Mouse (Mus musculus): ENCODE results near the gene Gm4559. TPM values are rescaled to one million over a fixed set of nuclear protein-coding genes. Genes with fewer than 3 reads are reported as not detected.
A peak's percentile ranks its signal among the peaks of the same experiment; 100 is the strongest.
"Not testable (repeated sequence)": the region's sequence is repeated elsewhere in the genome, so short reads cannot be mapped to it uniquely, and the experiment has no call there.

Gm4559 gene
- not detected for total RNA-seq (2021)

DNA sequence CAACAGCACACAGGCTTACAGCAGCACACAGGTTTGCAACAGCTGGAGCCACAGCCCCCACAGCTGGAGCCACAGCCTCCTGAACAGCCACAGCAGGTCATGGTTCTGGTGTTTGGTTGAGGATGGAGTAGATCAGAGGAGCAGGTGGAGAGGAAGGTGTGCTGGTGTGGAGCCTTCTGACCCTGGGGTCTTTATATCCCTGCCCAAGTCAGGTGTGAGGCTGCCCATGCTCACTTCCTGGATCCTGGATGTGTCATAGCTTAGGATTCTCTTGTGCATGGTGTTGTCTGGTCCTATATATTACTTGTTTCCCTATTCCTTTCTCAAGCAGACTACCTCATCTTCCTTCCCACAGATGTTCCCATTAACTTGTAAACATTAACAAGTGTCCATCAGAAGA lies at the start of gene Gm4559:
Gm4559 (minus strand) TSS at position 101 of the 400 bp plus-strand sequence.
- intact Hi-C loops (cut with DNase I); DNase-seq (ENCODE audit: low spot score): not testable (repeated sequence)

DNA sequence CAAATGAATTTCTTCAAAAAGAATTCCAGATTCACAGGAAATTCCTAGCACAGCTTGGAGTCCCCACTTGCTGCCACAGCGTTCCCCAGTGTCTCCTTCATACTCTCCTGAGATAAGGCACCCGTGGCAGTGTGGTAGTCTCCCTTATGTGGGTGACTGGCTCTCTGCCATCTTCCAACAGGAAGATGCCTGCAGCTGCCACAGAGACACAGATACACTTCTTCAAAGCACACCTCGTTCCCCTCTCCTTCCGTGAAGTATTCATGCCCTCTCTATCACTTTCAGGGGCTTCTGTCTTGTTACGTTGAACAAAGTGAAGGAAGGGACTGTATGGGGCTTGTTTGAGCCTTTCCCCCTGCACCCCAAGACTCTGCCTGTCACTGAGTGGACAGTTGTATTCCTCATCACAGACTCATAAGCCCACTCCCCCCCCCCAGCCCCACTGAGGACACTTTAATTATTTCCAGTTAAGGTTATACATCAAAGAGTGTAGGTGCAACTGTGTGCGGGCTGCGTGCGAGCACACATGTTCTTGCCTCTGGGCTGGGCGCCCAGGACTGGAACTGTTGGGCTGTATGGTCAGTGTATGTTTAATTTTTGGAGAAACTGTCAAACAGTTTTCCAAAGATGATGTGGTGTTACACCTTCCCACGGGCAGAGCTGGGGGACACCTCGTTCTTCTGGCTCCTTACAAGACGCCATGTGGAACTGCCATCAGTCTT lies 49.4 kb upstream of the Gm4559 start:
- DNase-seq (ENCODE audit: low spot score), result no peak
- intact Hi-C loops (cut with DNase I), result no loop called here

DNA sequence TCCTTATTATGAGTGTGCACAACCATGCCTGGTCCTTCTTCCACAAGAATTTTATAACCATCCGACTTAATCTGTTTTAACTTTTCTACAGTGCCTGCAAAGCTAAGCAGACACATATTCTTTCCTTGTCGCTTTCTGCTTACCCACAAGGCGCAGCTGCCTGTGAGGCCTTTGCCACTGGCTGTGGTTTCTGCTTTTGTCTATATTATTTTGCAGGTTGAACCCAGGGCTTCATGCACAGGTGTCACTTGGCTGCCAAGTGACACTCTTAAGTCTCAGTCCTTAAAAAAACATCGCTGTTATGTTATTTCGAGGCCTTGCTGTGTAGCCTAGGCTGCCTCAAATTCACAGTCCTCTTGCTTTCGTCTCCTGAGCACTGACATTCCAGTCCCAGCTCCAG lies 48.5 kb upstream of the Gm4559 start:
- intact Hi-C loops (cut with DNase I), result no loop called here

DNA sequence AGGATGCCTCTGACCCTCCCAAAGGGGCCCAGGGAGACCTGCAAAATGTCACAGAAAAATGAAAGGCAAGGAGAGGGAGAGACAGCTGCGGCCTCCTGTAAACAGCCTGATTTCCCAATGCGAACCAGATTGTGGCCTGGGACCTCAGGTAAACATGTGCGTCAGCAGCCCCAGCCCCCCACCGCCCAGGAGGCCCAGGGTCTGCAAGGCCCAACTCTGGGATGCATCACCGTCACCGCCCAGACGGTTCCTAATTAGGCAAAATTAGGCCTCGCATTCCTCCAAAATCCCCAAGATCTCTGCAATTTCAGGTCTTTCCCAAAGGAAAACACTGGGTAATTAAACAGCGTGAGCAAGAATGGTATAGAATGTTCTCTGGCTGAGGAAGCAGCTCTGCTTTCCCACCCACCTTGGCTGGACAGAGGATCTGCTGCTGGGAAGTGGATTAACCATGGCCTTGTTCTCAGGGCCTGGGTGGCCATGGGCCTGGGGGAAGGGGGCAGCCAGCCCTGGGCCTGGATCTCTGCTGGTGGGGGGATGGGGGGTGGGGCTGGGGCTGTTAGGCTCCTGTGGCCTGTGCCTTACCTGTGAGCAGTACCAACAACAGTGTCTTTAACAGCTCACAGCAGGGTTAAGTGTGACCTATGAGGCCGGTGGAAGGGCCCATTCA lies 47.6 kb upstream of the Gm4559 start:
- DNase-seq (ENCODE audit: low spot score); intact Hi-C loops (cut with DNase I): not testable (repeated sequence)

More for the DNA sequence above, 48.5 kb upstream of the Gm4559 start:
- DNase-seq (ENCODE audit: low spot score), result no peak

DNA sequence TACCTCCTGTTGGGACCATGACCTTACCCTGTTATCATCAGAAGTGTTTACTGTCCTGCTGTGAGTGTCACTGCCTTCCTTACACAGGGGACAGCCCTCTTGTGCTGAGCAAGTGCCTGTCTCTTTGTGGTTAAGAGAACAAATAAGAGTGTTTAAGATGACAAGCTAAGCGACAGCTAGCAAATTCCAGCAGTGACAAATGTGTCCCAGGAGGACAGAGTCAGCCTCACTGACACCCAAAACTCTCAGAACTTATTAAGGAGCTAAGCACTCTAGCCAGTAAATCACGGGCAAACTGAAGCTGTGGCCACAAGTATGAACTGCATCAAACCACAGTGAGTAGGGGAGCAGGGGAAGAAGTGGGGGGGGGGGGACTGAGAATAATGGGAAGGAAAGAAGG lies 46.7 kb upstream of the Gm4559 start:
- DNase-seq (ENCODE audit: low spot score), result no peak
- intact Hi-C loops (cut with DNase I), result no loop called here

DNA sequence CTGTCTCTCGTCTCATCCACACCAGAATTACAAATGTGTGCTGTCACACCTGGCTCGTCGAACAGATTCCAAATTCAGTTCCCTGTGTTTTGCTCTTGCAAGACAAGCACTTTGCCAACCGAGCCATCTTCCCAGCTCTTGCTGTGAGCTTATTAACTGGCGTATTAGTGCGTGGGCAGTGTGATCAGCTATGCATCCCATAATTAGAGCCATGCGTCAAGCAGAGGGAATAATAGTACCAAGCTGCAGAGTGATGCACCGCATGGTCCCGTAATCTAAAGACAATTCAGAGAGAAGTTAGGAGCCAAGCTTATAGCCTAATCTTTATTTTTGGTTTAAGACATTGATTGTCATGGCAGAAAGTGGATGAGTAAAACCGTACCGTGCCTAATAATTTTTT lies 45.0 kb upstream of the Gm4559 start:
- no peak for DNase-seq (ENCODE audit: low spot score)
- intact Hi-C loops (cut with DNase I), result loop anchor here (5.0 kb wide), 2 partner anchors 118 to 178 kb away; partner anchors contain the start of gene Tnnt3

DNA sequence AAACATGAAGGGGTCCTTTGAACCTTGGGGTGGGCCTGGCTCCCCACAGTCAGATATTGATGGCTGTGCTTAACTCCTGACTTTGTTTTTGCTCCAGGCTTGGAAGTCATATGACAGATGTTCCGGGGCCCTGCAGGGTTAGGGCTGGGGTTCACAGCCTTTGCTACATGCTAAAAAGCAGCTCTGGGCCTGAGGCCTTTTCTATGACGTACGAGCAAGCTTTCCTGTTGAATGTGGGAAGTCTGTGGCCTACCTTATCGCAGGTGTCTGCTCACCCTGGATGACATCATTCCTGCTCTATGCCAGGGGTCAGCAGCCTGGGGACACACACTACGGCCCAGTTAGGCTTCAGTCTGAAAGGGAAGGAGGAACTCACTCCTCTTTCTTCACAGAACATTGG lies 43.1 kb upstream of the Gm4559 start:
- intact Hi-C loops (cut with DNase I), result loop anchor here (2.0 to 5.0 kb wide), 3 partner anchors 120 to 360 kb away; partner anchors contain the start of gene Tnnt3
- no peak for DNase-seq (ENCODE audit: low spot score)

DNA sequence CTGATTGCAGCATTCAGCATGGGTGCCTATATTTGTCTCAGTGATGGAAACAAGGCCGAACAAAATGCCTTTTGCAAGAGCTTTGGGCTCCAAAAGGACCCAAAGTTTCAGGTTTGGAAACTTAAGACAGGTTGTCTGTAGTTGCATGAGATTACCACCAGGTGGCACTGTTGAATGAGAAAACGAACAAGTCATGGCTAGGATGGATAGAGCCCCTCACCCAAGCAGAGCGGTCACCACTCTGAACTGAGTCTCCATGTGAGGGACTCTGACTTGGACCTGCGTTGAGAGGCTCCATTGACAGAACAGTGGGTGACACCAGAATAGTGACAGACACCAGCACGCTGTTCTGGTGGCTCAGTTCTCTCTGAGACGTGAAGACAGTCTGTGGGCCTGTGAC lies 42.4 kb upstream of the Gm4559 start:
- DNase-seq (ENCODE audit: low spot score), result no peak
- intact Hi-C loops (cut with DNase I), result loop anchor here (1.0 to 5.0 kb wide), 5 partner anchors 17 to 360 kb away; partner anchors contain the start of gene Tnnt3

DNA sequence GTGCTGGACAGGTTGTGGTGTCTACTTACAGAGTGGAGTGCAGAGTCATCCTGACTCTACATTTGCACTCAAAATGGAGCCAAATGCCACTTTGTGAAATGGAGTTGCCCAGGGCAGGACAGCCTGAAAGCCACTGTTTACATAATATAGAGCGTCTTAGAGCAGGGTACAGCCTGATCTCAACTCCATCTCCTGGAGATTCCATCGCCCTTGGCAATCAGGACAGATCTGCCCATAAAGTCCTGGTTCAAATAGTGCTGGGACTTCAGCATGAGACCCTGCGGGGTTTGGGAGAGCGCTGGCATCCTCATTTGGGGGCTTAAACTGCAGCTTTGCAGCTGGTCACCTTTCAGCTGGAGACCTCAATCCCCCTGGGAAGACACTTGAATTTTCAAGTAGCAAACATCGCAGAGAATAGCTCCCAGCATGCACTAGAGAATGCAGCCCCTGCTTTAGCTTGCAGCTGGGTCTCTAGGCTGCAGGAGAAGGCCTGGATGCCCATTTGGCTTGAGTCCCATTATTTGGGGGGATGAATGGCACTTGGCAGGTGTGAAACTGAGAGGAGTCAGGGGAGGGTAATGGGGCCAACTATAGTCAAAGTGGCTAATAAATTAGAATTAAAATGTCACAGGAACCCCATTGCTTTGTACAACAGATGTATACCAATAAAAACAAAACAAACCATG lies 40.6 kb upstream of the Gm4559 start:
- intact Hi-C loops (cut with DNase I), result loop anchor here (5.0 kb wide), 2 partner anchors 123 to 183 kb away; partner anchors contain the start of gene Tnnt3
- DNase-seq (ENCODE audit: low spot score), result no peak

DNA sequence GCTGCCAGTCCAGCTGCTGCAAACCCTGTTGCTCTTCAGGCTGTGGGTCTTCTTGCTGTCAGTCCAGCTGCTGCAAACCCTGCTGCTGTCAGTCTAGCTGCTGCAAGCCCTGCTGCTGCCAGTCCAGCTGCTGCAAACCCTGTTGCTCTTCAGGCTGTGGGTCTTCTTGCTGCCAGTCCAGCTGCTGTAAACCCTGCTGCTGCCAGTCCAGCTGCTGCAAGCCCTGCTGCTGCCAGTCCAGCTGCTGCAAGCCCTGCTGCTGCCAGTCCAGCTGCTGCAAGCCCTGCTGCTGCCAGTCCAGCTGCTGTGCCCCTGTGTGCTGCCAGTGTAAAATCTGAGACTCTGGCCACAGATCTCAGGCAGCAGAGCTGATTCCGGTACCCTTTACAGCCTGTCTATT lies 29.8 kb upstream of the Gm4559 start:
- DNase-seq (ENCODE audit: low spot score); intact Hi-C loops (cut with DNase I): not testable (repeated sequence)

DNA sequence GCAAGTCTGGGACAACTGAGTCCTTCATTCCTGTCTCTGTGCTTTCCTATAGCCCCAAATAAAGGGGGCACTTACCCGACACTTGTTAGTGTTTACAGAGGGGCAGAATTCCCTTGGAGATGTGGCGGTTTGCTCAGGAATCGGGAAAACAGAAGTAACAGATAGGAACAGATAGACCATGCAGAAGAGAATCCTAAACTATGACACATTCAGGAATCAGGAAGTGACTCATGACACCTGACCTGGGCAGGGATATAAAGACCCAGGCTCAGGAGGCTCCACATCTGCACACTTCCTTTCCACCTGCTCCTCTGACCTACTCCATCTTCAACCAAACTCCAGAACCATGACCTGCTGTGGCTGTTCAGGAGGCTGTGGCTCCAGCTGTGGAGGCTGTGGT lies 29.1 kb upstream of the Gm4559 start, which contains the start of gene Krtap5-4:
Krtap5-4 (plus strand) TSS at position 301 of the 400 bp plus-strand sequence.
- intact Hi-C loops (cut with DNase I), result no loop called here

DNA sequence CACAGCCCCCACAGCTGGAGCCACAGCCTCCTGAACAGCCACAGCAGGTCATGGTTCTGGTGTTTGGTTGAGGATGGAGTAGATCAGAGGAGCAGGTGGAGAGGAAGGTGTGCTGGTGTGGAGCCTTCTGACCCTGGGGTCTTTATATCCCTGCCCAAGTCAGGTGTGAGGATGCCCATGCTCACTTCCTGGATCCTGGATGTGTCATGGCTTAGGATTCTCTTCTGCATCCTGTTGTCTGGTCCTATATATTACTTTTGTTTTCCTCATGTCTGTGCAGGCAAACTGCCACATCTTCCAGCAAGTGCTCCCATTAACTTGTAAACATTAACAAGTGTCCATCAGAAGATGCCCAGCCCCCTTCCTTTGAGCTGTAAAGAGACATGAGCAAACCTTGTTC lies 22.9 kb upstream of the Gm4559 start, which contains the start of gene Krtap5-1:
Krtap5-1 (minus strand) TSS at position 101 of the 400 bp plus-strand sequence.
- DNase-seq (ENCODE audit: low spot score); intact Hi-C loops (cut with DNase I): not testable (repeated sequence)

More for the DNA sequence above, 29.1 kb upstream of the Gm4559 start, which contains the start of gene Krtap5-4:
- no peak for DNase-seq (ENCODE audit: low spot score)

DNA sequence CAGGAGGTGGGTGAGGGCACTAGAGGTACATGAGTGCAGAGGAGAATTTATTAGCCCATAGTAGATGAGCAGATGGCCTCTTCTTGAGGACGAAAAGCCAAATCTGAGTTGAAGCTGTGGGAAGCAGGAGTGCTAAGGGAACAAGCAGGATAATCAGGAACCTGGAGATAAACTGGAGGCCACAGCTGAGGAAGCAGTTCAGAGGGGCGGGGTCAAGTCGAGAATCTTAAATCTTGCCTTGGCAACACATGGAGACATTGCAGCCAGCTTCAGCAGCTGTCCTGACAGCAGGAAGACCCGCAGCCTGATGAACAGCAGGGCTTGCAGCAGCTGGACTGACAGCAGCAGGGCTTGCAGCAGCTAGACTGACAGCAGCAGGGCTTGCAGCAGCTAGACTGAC lies 21.9 kb upstream of the Gm4559 start:
- intact Hi-C loops (cut with DNase I); DNase-seq (ENCODE audit: low spot score): not testable (repeated sequence)

DNA sequence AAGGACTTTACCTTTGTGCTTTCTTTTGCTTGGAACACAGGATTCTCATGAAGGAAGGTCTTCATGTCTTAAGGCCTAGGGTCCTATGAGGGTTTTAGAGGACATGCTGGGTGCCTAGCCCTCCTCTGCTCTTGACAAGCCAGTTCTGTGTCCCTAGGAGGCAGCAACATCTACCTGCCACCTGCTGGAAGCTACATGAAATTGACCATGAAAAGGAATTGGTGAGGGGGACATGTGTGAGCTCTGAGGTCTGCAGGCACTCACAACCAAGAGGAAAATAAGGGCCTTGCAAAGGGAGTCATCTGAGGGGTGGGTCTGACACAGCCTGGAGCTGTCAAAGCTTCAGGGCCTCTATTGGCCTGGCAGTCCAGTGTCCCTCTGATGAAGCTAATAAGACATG lies 21.3 kb upstream of the Gm4559 start:
- no peak for DNase-seq (ENCODE audit: low spot score)
- intact Hi-C loops (cut with DNase I), result no loop called here

DNA sequence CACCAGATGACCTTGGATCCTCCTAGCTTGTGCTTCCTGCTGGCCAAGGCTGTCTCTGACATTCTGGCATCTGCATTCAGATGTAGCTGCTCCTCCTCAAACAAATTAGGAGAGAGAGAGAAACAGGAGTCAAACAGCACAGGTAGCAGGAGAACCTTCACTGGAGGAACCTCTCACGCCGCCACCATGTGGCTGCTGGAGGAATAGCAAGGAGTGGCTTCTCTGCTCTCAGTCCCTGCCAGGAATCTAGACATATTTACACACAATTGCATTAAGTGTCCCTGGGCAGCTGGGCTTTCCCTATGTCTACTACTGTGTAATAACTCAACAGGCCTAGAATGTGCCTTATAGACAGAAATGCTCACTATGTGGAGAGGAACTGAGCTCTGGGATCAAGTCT lies 19.7 kb upstream of the Gm4559 start:
- intact Hi-C loops (cut with DNase I), result loop anchor here (1.0 kb wide), 1 partner anchor 16 kb away; no protein-coding TSS in a partner anchor
- DNase-seq (ENCODE audit: low spot score), result not testable (repeated sequence)

DNA sequence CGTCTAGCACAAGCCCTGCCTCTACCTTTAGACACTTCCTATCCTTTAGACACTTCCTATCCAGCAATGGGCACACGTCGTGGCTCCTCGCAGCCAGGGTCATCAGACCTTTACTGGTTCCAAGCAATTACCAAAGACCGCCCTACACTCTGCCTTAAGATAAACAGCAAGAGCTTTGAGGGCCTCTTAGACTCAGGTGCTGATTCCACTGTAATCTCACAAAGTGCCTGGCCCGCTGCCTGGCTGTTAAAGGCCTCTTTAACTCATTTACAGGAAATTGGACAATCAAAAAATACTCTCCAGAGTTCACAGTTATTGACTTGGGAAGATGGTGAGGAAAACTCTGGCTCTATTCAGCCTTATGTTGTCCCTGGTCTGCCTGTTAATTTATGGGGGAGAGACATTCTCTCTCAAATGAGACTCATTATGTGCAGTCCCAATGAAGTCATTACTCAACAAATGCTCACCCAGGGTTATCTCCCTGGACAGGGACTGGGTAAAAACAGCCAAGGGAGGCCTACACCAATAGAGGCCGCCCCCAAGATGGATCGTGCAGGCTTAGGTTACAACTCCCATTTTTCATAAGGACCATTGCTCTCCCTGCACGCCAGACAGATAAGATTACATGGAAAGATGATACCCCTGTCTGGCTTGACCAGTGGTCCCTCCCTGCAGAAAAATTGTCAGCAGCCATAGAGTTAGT lies 11.9 kb upstream of the Gm4559 start:
- not testable (repeated sequence) for DNase-seq (ENCODE audit: low spot score)
- intact Hi-C loops (cut with DNase I), result loop anchor here (10.0 kb wide), 1 partner anchor 141 kb away; the partner anchor contains the start of gene Gm45337

DNA sequence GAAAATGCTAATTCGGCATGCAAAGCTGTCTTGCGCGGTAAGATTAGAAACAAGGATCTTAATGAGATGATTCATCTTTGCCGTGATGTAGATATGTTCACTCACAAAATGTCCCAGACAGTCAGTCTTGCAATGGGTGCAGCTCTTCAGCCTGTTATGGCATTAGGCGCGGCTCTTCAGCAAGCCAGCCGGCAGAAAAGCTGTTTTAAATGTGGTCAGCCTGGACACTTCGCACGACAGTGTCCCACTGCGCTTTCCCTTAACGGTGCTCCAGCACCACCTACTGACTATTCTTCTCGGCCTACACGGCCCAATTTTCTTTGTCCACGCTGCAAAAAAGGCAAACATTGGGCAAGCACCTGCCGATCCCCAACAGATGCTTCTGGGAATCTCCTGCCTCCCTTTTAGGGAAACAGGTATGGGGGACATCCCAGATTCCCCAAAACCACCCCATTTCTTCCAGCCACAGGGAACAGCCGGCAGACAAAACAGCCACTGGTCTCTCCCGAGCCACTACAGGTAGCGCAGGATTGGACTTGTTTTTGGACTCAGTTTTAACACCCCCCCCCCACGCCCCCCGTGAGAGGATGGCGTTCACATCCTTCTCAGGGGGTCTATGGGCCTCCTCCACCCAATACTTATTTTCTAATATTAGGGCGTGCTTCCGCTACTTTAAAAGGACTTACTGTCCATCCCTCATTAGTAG lies 11.1 kb upstream of the Gm4559 start:
- DNase-seq (ENCODE audit: low spot score), result no peak
- intact Hi-C loops (cut with DNase I), result loop anchor here (10.0 kb wide), 1 partner anchor 140 kb away; the partner anchor contains the start of gene Gm45337

DNA sequence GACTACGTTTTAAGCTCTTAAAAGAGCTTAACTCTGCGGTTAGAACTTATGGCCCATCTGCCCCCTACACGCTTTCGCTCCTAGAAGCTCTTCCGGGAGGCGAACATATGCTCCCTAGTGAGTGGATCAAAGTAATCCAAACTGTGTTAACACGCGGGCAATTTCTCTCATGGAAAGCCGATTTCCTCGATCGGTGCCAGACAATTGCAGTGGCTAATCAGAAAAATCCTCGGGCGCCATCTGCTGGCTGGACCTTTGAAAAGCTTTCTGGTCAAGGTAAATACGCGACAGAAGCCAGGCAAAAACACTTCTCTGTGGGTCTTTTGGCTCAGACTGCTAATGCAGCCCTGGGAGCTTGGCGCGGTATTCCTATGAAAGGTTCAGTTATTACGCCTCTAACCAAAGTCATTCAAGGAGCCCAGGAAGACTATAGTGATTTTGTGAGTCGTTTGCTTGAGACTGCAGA lies 10.5 kb upstream of the Gm4559 start:
- DNase-seq (ENCODE audit: low spot score), result peak; percentile 66
- intact Hi-C loops (cut with DNase I), result loop anchor here (10.0 kb wide), 1 partner anchor 140 kb away; the partner anchor contains the start of gene Gm45337

Data from heart, postnatal 25 days (tissue).